In genomic region chr15:72110520-72110919, GRCm38 (mm10) we compare ENCODE assay signal across 20 mouse cellular contexts.
DNase-seq lines count a peak whose midpoint lies in the region; ATAC-seq lines count a peak whose summit lies in the region.
"Had no signal": no experiment of that assay in that cellular context is flagged by ENCODE, and none has a peak within 500 bp of the region (broad histone marks: within the 10 kb centered on the region; RNA-seq: fewer than 3 reads in every experiment).

No protein-coding gene starts in this region.

- intact Hi-C loops in left cerebral cortex, postnatal 4 days (cut with DNase I), result no loop called here

- peak; percentile 84 for ATAC-seq in cerebellum, adult (ENCODE audit: insufficient number of reproducible peaks, low FRiP score, low TSS enrichment)
- ATAC-seq: forebrain, embryonic 13.5 days; intestine, postnatal 0 days; liver, embryonic 12.5 days had no signal

- peak; percentile 76 for DNase-seq in left cerebral cortex, postnatal 4 days
- DNase-seq in left cerebral cortex, adult 11 months (ENCODE audit: low spot score), result no peak
- peak; percentile 76 for DNase-seq in cerebellum, adult 9-10 months
- no peak for DNase-seq in adrenal gland, adult 8-10 months
- DNase-seq in lung, postnatal 36 days, result no peak
- DNase-seq in frontal cortex, postnatal 25 days (ENCODE audit: low spot score in 2 of 2), result no peak
- DNase-seq: adrenal gland, postnatal 10 days; embryo, embryonic 11 days; heart, postnatal 36 days; kidney, postnatal 25 days; lung, adult 18-20 months; lung, postnatal 14 days; midbrain, embryonic 14.5 days; right cerebral cortex, adult 18-20 months; thymus, adult 18-20 months; thymus, postnatal 36 days had no signal

Comparison
In these comparisons a context has a peak if more than half of its experiments do, and no peak if none do; other contexts are left out.
1. DNase-seq: peak in left cerebral cortex, postnatal 4 days (single experiment) and cerebellum, adult 9-10 months (single experiment); none in left cerebral cortex, adult 11 months (single experiment), adrenal gland, adult 8-10 months (single experiment), lung, postnatal 36 days (single experiment) and frontal cortex, postnatal 25 days (0 of 2).